Mouse (Mus musculus): Measurements from ENCODE around the gene Gprasp1. TPM values are rescaled to one million over a fixed set of nuclear protein-coding genes. Genes with fewer than 3 reads are reported as not detected.

The Gprasp1 gene
- polyA plus RNA-seq (2014; fragmentation: Illumina TruSeq; extraction: RNeasy Lipid Tissue Mini Kit (QIAGEN cat#74804); ENCODE audit: low read depth, low replicate concordance) = 10.7 TPM

GRCm38 (mm10) chrX:135742304-135743055, at the start of gene Gprasp1, which contains the start of gene Armcx5:
Gene Gprasp1 (plus strand): TSS chrX:135742733.
Gene Armcx5 (plus strand): TSS chrX:135742733.

GRCm38 (mm10) chrX:135693633-135694032, 48.9 kb upstream of the Gprasp1 start, which contains the start of gene Tcp11x2:
Gene Tcp11x2 (minus strand): TSS chrX:135693790.

GRCm38 (mm10) chrX:135725161-135725560, 17.4 kb upstream of the Gprasp1 start, which contains the start of gene Tmsb15a:
Gene Tmsb15a (minus strand): TSS chrX:135725261.

DNA sequence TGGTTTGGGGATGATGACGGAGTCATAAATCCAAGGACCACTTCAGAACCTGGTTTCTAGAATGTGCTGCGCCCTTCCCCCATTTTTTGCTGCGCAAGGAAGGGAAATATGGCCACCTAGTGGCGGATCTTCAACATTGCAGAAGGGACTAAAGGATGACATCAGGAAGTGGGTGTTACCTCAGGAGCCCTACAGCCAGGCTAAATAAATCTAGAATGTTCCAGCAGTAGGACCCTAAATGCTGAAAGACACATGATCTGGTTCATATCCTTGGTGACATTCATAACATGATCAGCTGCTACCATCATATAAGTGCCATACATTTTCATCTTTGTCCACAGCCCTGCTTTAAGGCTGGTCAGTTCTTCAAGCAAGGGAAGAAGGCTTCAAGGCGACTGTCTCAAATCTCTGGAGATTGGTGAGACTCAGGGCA, 54.7 kb downstream of the Gprasp1 start, which contains the start of gene Bhlhb9:
Gene Bhlhb9, plus strand, starts transcription at position 383 of the 433 bp plus-strand sequence.

DNA sequence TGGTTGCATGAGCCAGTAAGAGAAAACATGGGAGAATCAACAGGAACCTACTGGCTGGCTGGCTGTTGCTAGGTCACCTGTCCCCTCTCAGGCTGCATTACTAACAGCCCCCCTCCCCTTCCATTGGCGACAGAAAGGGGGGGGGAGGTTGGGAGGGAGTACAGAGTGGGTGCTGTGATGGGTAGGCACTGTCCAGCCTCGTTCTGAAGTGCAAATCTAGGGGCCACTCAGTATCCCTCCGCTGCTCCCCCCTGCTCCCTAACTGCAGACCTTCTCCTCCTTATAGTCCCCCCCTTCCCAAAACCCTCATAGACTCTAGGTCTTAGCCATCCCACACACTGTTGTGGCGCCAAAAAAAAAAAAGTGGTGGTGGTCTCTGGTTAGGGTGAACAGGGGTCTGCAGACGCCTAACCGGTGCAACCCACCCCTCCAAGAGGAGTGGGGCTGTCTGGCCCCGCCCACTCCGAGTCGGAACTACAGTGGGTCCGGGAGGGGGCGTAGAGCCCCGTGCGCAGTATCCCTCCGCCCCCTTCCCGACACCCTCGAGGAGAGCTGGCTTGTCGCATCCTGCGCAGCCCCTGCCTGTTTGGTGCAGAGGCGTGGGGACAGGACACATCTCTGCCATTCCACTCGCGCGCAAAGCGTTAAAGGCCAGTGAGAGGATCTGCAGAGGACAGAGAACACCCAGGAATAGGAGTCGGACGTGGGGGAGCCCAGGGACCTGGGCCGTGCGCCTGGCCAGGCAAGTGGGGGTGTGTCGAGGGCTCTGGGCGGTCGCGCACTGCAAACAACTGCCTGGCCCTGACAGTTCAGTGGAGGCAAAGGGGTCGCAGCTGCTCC, 96.2 kb downstream of the Gprasp1 start, which contains the start of gene Gprasp2:
Gene Gprasp2, plus strand, starts transcription at position 514 of the 840 bp plus-strand sequence.

Other genes starting within 250 kb of the Gprasp1 start
- not detected for gene AV320801, start 248.1 kb upstream of the Gprasp1 start, polyA plus RNA-seq (2014; fragmentation: Illumina TruSeq; extraction: RNeasy Lipid Tissue Mini Kit (QIAGEN cat#74804); ENCODE audit: low read depth, low replicate concordance)
- not detected for gene Nxf7, start 144.0 kb upstream of the Gprasp1 start, polyA plus RNA-seq (2014; fragmentation: Illumina TruSeq; extraction: RNeasy Lipid Tissue Mini Kit (QIAGEN cat#74804); ENCODE audit: low read depth, low replicate concordance)
- not detected for gene Prame, start 115.0 kb upstream of the Gprasp1 start, polyA plus RNA-seq (2014; fragmentation: Illumina TruSeq; extraction: RNeasy Lipid Tissue Mini Kit (QIAGEN cat#74804); ENCODE audit: low read depth, low replicate concordance)
- gene Tcp11x2, start 48.9 kb upstream of the Gprasp1 start, polyA plus RNA-seq (2014; fragmentation: Illumina TruSeq; extraction: RNeasy Lipid Tissue Mini Kit (QIAGEN cat#74804); ENCODE audit: low read depth, low replicate concordance) = not detected
- not detected for gene Tmsb15a, start 17.5 kb upstream of the Gprasp1 start, polyA plus RNA-seq (2014; fragmentation: Illumina TruSeq; extraction: RNeasy Lipid Tissue Mini Kit (QIAGEN cat#74804); ENCODE audit: low read depth, low replicate concordance)
- gene Armcx5, start within 50 bp of the Gprasp1 start, polyA plus RNA-seq (2014; fragmentation: Illumina TruSeq; extraction: RNeasy Lipid Tissue Mini Kit (QIAGEN cat#74804); ENCODE audit: low read depth, low replicate concordance) = 5.6 TPM
- 9.0 TPM for gene Bhlhb9, start 54.9 kb downstream of the Gprasp1 start, polyA plus RNA-seq (2014; fragmentation: Illumina TruSeq; extraction: RNeasy Lipid Tissue Mini Kit (QIAGEN cat#74804); ENCODE audit: low read depth, low replicate concordance)
- 0.21 TPM for gene Gprasp2, start 96.3 kb downstream of the Gprasp1 start, polyA plus RNA-seq (2014; fragmentation: Illumina TruSeq; extraction: RNeasy Lipid Tissue Mini Kit (QIAGEN cat#74804); ENCODE audit: low read depth, low replicate concordance)